Mouse (Mus musculus) kidney, adult 8-10 months (tissue): ENCODE measurements around the gene Cacybp.
A peak's percentile ranks its signal among the peaks of the same experiment; 100 is the strongest.

Source experiments
- DNase-seq, 2 experiments: peaks; one replicate each; pipeline ENCODE4 v3.0.0; 2022

Gene Cacybp

GRCm38 (mm10) chr1:160212703-160213669, at the start of gene Cacybp:
TSS of gene Cacybp (minus strand) at chr1:160212875.
- DNase-seq: peak; percentile 99 to 100

DNA sequence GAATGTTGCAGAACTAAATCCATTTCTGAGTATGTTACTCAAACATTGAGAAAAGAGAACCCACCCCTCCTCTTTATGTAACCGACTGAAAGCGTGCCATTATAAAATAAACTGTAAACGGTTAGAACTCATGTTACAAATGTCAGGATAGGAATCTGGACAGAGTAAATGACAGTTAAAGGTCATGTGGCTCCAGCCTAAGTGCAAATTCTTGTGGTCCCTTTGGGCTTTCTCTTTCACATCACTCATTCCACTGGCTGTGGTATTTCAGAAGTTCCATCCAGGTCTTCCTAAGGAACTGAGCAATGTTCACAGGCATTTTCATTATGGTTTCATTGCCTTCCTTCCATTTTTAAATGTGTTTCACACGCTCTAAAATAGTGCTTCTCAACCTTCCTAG, 49.7 kb upstream of the Cacybp start:
- no peak for DNase-seq

GRCm38 (mm10) chr1:160261849-160262248, 49.2 kb upstream of the Cacybp start:
- DNase-seq: no peak

- DNase-seq: no peak
These were observed 47.9 kb upstream of the Cacybp start for GRCm38 (mm10) chr1:160260605-160261004.

DNA sequence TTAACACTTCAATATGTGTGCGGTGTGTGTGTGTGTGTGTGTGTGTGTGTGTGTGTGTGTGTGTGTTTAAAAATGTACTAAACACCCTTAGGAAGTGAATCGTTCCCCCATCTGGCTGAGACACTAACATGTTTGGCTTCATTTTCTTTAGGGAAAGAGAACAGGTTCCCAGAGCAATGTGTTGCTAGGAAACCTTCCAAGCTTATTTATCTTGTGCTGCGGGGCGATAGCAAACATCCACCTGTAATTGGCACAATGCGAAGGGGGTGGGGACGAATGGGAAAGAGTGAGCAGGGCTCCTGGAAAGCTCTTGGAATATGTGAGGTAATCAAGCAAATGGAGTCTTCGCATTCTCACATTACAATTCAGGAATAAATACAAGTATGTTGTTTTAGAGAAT, 47.2 kb upstream of the Cacybp start:
- DNase-seq: peak in 1 of 2 experiments; percentile 33

DNA sequence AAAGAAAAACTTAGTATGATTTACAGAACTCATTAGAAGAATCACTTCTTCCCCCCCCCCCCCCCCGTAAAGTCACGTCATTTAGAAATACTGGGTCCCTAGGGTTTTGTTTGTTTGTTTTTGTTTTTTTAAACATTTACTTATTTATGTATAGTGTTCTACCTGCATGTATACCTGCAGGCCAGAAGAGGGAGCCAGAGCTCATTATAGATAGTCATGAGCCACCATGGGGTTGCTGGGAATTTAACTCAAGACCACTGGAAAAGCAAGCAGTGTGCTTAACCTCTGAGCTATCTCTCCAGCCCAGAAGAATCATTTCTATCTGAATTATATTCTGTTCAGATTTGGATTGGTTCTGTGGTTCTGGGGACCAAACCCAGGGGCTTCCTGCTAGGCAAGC, 40.4 kb upstream of the Cacybp start:
- no peak for DNase-seq

- DNase-seq: no peak
These were observed 38.8 kb upstream of the Cacybp start for GRCm38 (mm10) chr1:160251388-160252007.

DNA sequence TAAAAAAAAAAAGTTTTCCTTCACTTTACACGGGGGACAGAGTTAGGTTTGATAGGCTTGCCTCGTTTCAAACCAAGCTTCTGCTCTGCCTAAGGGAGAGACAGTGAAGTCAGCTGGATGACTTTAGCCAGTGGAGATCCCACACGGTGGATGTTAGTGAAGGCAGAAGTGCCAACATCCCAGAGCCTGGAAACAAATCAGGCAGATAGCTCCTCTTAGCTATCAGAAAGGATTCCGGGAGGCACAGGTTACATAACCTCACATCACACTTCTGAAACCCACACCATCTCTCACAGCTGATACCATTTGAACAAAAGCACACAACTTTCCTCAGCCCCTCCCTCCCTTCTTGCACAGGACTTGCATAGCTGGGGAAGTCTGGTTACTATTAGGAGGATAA, 38.1 kb upstream of the Cacybp start:
- DNase-seq: no peak

DNA sequence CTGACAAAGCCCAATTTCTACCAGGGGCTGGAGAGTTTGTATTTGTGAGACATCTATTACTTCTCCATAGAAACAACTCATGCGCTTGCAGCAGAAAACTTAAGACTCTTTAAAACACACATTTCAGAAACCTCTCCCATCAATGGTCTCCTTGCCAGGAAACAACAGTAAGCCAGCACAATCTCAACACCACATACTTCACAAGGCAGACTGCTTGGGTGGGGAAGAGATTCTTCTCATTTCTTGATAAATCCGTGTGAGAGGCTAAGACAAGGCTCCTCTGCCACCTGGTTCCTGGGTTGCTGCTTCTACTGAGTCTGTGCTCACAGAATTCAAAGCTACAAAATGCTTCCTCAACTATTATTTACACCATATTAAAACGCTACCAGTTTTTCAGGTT, 37.1 kb upstream of the Cacybp start:
- no peak for DNase-seq

- no peak for DNase-seq
These were observed 34.8 kb upstream of the Cacybp start for GRCm38 (mm10) chr1:160247473-160247872.

GRCm38 (mm10) chr1:160246844-160247243, 34.2 kb upstream of the Cacybp start:
- no peak for DNase-seq

- DNase-seq: no peak
These were observed 33.3 kb upstream of the Cacybp start for GRCm38 (mm10) chr1:160245954-160246353.

- DNase-seq: no peak
These were observed 32.0 kb upstream of the Cacybp start for GRCm38 (mm10) chr1:160244689-160245088.

GRCm38 (mm10) chr1:160240091-160240490, 27.4 kb upstream of the Cacybp start:
- no peak for DNase-seq

DNA sequence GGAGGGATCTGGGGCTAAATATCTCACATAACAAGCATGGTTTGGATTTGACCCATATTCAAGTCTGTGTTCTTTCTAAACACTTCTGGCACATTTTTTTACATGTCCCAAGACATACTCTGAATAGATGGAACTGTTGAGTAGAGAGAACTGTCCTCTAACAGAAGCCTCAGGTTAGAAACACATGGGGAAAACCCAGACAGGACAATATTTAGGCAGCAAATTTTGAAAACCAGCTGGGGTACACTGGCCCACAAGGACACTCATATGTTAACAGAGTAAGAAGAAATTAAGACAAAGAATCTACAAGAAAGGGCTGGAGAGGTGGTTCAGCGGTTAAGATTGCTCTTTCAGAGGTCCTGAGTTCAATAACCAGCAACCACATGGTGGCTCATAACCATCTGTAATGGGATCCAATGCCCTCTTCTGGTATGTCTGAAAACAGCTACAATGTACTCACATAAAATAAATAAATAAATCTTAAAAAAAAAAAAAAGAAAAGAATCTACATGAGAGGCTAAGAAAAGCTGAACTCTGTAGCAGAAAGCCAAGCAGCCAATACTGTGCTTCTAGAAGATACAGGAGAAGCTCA, 26.3 kb upstream of the Cacybp start:
- no peak for DNase-seq

DNA sequence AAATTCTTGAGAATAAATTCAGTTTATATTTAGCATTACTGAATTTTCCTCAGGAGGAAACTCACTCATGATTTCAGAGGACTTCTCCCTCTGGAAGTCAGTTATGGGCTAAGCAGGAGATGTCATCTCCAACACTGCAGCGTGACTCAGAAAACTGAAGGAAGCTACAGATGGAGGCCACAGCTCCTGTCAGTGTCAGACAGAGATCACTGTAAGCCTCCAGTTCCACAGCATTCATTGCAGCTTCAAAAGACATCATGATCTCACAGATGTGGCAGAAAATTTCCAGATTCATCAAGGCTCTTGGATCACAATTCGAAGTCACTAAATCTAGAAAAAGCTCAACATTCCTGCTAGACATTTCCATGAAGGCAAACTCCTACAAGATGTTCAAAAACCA, 25.3 kb upstream of the Cacybp start:
- no peak for DNase-seq

GRCm38 (mm10) chr1:160233921-160234320, 21.2 kb upstream of the Cacybp start:
- no peak for DNase-seq

DNA sequence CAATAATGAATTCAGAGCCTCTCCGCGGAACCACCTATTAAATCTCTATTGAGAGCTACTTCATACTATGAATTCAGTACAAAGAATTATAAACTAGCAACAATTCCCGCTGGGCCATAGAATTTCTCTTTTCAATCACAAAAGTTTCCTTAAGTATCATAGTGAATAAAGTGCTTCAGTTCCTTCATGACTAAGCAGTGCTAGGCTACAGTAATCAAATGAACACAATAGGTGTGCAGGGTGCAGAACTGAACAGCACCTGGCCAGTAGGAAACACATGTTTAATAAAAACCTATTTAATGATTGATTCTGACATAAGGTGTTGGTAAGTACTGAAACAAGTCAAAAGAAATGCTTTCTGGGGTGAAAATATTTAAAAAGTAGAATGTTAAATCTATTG, 19.4 kb upstream of the Cacybp start:
- no peak for DNase-seq

- no peak for DNase-seq
These were observed 18.3 kb upstream of the Cacybp start for GRCm38 (mm10) chr1:160231013-160231412.

DNA sequence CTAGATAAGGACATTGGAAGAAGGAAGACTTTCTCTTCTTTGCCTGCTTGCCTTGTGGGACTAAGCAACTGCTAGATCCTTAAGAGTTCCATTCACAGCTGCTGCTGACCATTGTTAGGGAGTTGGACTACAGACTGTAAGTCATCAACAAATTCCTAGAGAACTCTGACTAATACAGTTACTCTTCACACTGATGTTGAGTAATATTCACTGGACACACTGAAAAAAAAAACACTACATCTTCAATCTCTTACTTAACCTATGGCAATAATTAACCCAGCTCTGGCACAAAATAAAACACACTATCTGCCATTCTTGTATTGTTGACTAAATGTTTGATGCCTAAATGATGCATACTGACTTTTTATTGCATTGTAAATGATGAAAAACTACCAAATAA, 15.2 kb upstream of the Cacybp start:
- no peak for DNase-seq

- DNase-seq: no peak
These were observed 14.5 kb upstream of the Cacybp start for GRCm38 (mm10) chr1:160227196-160227595.

GRCm38 (mm10) chr1:160224093-160224492, 11.4 kb upstream of the Cacybp start:
- no peak for DNase-seq

DNA sequence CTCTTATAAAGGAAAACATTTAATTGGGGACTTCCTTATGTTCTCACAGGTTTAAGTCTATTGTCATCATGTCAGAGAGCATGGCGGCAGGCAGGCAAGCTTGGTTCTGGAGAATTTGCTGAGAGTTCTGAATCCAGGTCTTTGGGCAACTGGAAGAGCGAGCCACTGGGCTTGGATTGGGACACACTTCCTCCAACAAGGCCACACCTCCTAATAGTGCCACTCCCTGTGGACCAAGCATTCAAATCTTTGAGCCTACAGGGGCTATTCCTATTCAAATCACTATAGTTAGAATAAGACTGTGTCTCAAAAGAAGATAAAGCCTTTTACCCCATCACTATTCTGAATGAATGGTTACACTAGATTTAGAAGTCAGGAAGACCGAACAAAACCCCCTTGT, 5.2 kb upstream of the Cacybp start:
- DNase-seq: no peak

DNA sequence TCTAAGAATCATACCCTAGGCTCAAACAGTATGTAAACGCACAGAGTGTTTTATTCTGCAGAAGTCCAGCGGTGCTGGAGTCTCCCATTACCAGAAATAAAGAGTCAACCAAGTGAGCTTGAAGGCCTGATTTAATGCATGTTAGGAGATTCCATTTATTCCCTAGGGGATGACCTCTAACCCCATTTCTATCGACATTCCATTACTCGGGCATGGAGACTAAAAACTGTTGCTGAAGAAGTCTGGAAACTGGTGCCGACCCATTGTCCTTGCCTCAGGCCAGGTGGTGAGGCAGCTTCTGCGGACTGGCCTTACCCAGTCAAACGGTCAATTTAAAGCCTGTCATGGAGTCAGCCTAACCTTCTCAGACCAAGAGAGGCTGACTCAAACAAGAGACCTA, 1.5 kb upstream of the Cacybp start:
- DNase-seq: no peak
